Mouse (Mus musculus): Measurements from ENCODE around the gene Best2. TPM values are rescaled to one million over a fixed set of nuclear protein-coding genes. Genes with fewer than 3 reads are reported as not detected.

Gene Best2
- polyA plus RNA-seq, 1 experiment: 0.27 TPM

GRCm38 (mm10) chr8:84996978-84997377 is 17.4 kb downstream of the Best2 start:
- Histone ChIP-seq H3K4me1 (peaks cover 33% of the 10 kb centered on the region), H3K9me3 (no peaks in the 10 kb centered on the region), H3K27me3 (replicated peaks) (no peaks in the 10 kb centered on the region), H3K36me3 (replicated peaks; ENCODE audit: low read length) (peaks cover 36% of the 10 kb centered on the region), H3K4me3 (replicated peaks) (no peak overlapping the region)
- no peak for TF ChIP-seq GATA1 (IDR thresholded peaks at IDR 0.05; ENCODE audit: borderline replicate concordance, low read length)
- TF ChIP-seq FLI1 (IDR thresholded peaks at IDR 0.05; ENCODE audit: low read length): no peak

GRCm38 (mm10) chr8:84995680-84996079 is 18.7 kb downstream of the Best2 start:
- H3K9me3 ChIP-seq: no peaks in the 10 kb centered on the region
- H3K4me1 ChIP-seq: peaks cover 40% of the 10 kb centered on the region
- H3K27me3 ChIP-seq (replicated peaks): no peaks in the 10 kb centered on the region
- H3K36me3 ChIP-seq (replicated peaks; ENCODE audit: low read length): peaks cover 31% of the 10 kb centered on the region
- no peak for TF ChIP-seq FLI1 (IDR thresholded peaks at IDR 0.05; ENCODE audit: low read length)
- no peak for TF ChIP-seq GATA1 (IDR thresholded peaks at IDR 0.05; ENCODE audit: borderline replicate concordance, low read length)
- H3K4me3 ChIP-seq (replicated peaks): no peak overlapping the region

DNA sequence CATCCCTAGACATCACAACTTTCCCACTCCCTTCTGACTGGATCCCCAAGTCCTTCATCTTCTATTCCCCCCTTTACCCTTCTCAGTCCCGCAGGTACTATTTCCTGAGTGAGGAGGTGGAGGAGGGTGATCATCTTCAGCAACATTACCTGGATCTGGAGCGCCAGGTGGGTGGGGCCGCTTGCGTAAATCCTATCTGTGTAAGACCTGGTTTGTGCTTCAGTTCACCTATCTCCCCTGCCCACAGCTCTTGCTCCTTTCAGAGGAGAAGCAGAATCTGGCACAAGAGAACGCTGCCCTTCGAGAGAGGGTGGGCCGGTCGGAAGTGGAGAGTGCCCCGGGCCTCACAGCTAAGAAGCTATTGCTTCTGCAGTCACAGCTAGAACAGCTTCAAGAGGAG is 20.0 kb downstream of the Best2 start:
- no peak overlapping the region for H3K4me3 ChIP-seq (replicated peaks)
- H3K9me3 ChIP-seq: no peaks in the 10 kb centered on the region
- no peaks in the 10 kb centered on the region for H3K27me3 ChIP-seq (replicated peaks)
- peaks cover 31% of the 10 kb centered on the region for H3K36me3 ChIP-seq (replicated peaks; ENCODE audit: low read length)
- TF ChIP-seq FLI1 (IDR thresholded peaks at IDR 0.05; ENCODE audit: low read length) (no peak), GATA1 (IDR thresholded peaks at IDR 0.05; ENCODE audit: borderline replicate concordance, low read length) (no peak)
- H3K4me1 ChIP-seq: peaks cover 45% of the 10 kb centered on the region

DNA sequence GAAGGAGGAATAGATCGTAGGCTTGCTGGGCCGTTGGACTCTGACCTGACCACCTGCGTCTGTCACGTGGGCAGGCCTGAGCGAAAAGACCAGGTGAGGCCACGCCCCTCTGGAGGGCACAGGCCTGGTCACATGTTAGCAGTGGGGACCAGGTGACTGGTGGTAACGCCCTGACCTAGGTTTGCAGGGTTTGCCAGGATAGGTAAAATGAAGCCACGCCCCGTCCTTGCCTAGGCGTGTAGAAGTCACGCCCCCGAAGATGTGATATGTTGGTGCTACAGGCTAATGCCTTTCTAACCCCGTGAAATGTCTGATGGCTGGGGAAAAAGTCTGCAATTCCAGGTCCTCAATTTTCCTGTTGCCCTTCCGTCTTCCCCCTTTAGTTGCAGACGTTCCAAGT is 23.5 kb downstream of the Best2 start:
- H3K4me1 ChIP-seq: peaks cover 55% of the 10 kb centered on the region
- peaks cover 15% of the 10 kb centered on the region for H3K36me3 ChIP-seq (replicated peaks; ENCODE audit: low read length)
- H3K4me3 ChIP-seq (replicated peaks): peak overlapping the region; percentile 97
- no peaks in the 10 kb centered on the region for H3K27me3 ChIP-seq (replicated peaks)
- no peak for TF ChIP-seq FLI1 (IDR thresholded peaks at IDR 0.05; ENCODE audit: low read length)
- TF ChIP-seq GATA1 (IDR thresholded peaks at IDR 0.05; ENCODE audit: borderline replicate concordance, low read length): no peak
- no peaks in the 10 kb centered on the region for H3K9me3 ChIP-seq

DNA sequence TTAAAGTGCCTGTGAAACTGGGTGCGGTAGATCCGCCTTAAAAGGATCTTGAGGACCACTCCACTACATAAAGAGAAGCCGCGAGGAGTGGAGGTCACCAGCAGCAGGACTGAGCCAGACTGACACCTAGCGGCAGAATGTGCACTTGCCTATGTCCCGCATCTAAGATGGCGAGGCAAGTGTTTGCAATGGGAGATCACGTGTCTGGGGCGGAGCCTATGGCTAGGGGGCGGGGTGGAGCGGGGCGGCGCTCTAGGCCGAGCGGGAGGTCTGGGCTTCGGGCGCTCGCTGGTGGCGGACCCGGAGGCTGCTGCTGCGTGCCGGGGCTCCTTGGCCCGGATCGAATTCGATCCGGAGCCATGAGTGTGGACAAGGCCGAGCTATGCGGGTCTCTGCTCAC is 24.0 kb downstream of the Best2 start, which contains the start of gene Hook2:
Gene Hook2 (plus strand): TSS at position 255 of the 400 bp plus-strand sequence.
- Histone ChIP-seq H3K4me3 (replicated peaks) (peak within 1 kb of the TSS; percentile 97), H3K27me3 (replicated peaks) (no peaks in the 10 kb centered on the region), H3K36me3 (replicated peaks; ENCODE audit: low read length) (peaks cover 10% of the 10 kb centered on the region), H3K9me3 (no peaks in the 10 kb centered on the region), H3K4me1 (peaks cover 60% of the 10 kb centered on the region)
- TF ChIP-seq GATA1 (IDR thresholded peaks at IDR 0.05; ENCODE audit: borderline replicate concordance, low read length): no peak

GRCm38 (mm10) chr8:84989810-84990209 is 24.5 kb downstream of the Best2 start:
- Histone ChIP-seq H3K36me3 (replicated peaks; ENCODE audit: low read length) (peaks cover 4% of the 10 kb centered on the region), H3K4me1 (peaks cover 65% of the 10 kb centered on the region), H3K9me3 (no peaks in the 10 kb centered on the region), H3K27me3 (replicated peaks) (no peaks in the 10 kb centered on the region), H3K4me3 (replicated peaks) (peak overlapping the region; percentile 97)
- TF ChIP-seq GATA1 (IDR thresholded peaks at IDR 0.05; ENCODE audit: borderline replicate concordance, low read length) (no peak), FLI1 (IDR thresholded peaks at IDR 0.05; ENCODE audit: low read length) (no peak)

- Histone ChIP-seq H3K4me1 (peaks cover 70% of the 10 kb centered on the region), H3K27me3 (replicated peaks) (no peaks in the 10 kb centered on the region), H3K36me3 (replicated peaks; ENCODE audit: low read length) (peaks cover 1% of the 10 kb centered on the region), H3K4me3 (replicated peaks) (peak overlapping the region; percentile 97), H3K9me3 (no peaks in the 10 kb centered on the region)
- TF ChIP-seq GATA1 (IDR thresholded peaks at IDR 0.05; ENCODE audit: borderline replicate concordance, low read length) (no peak), FLI1 (IDR thresholded peaks at IDR 0.05; ENCODE audit: low read length) (no peak)
These were observed 25.0 kb downstream of the Best2 start for GRCm38 (mm10) chr8:84989311-84989731.

DNA sequence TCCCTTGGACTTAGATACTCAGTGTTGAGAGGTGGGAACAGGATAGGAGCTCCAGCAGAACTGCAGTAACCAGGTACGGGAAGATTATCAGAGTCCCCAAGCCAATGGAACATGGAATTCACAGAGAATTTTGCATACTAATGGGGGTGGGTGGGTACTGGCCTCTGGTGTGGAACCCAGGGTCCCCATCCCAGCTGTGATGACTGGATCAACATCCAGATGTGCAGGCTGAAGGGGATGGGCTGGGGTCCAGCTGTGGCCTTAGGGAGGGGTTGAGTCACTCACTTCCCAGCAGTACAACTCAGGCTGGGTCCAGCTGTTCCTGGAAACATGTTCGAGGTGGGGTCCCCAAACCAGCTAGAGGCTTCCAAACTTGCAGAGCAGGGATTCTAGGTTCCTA is 26.4 kb downstream of the Best2 start:
- Histone ChIP-seq H3K36me3 (replicated peaks; ENCODE audit: low read length) (no peaks in the 10 kb centered on the region), H3K9me3 (no peaks in the 10 kb centered on the region), H3K4me1 (peaks cover 75% of the 10 kb centered on the region)

GRCm38 (mm10) chr8:84987388-84987787 is 26.9 kb downstream of the Best2 start:
- H3K27me3 ChIP-seq (replicated peaks): no peaks in the 10 kb centered on the region
- no peak overlapping the region for H3K4me3 ChIP-seq (replicated peaks)
- H3K36me3 ChIP-seq (replicated peaks; ENCODE audit: low read length): no peaks in the 10 kb centered on the region
- H3K9me3 ChIP-seq: no peaks in the 10 kb centered on the region
- H3K4me1 ChIP-seq: peaks cover 75% of the 10 kb centered on the region
- TF ChIP-seq FLI1 (IDR thresholded peaks at IDR 0.05; ENCODE audit: low read length): no peak
- TF ChIP-seq GATA1 (IDR thresholded peaks at IDR 0.05; ENCODE audit: borderline replicate concordance, low read length): no peak

More for the DNA sequence above, 26.4 kb downstream of the Best2 start:
- TF ChIP-seq GATA1 (IDR thresholded peaks at IDR 0.05; ENCODE audit: borderline replicate concordance, low read length) (no peak), FLI1 (IDR thresholded peaks at IDR 0.05; ENCODE audit: low read length) (no peak)
- Histone ChIP-seq H3K4me3 (replicated peaks) (no peak overlapping the region), H3K27me3 (replicated peaks) (no peaks in the 10 kb centered on the region)

DNA sequence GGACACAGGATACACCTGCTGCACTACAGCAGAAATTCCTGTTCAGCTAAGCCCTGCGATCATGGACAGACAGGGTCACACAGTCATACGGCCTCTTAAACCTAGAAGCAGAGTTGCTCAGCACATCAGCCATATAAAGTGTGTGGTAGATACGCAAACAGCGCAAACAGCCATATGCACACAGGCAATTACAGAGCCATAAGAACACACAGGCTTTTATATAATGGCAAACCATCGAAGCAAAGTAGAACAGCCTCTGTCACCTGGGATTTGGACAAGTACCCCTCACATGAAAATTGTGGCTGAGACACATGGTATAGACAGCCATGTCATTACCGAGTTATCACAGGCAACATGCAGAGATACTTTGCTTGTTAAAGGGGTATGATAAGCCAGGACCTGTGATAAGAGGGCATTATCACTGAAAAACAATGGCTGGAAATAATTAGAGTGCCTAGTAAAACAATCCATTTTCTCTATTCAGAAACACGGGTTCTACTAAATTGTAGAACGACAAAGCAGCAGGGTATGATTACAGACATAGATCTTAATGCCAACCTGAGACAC is 27.9 kb downstream of the Best2 start:
- Histone ChIP-seq H3K4me1 (peaks cover 79% of the 10 kb centered on the region), H3K27me3 (replicated peaks) (no peaks in the 10 kb centered on the region), H3K36me3 (replicated peaks; ENCODE audit: low read length) (no peaks in the 10 kb centered on the region), H3K9me3 (no peaks in the 10 kb centered on the region), H3K4me3 (replicated peaks) (peak overlapping the region; percentile 92)
- TF ChIP-seq FLI1 (IDR thresholded peaks at IDR 0.05; ENCODE audit: low read length) (no peak), GATA1 (IDR thresholded peaks at IDR 0.05; ENCODE audit: borderline replicate concordance, low read length) (no peak)
